Mouse (Mus musculus) embryo, embryonic 11 days (tissue): Measurements from ENCODE around the gene Htr1b.

Experiments
- DNase-seq: peaks from one replicate; pipeline ENCODE4 v3.0.0-alpha.2; 2015

The Htr1b gene

DNA sequence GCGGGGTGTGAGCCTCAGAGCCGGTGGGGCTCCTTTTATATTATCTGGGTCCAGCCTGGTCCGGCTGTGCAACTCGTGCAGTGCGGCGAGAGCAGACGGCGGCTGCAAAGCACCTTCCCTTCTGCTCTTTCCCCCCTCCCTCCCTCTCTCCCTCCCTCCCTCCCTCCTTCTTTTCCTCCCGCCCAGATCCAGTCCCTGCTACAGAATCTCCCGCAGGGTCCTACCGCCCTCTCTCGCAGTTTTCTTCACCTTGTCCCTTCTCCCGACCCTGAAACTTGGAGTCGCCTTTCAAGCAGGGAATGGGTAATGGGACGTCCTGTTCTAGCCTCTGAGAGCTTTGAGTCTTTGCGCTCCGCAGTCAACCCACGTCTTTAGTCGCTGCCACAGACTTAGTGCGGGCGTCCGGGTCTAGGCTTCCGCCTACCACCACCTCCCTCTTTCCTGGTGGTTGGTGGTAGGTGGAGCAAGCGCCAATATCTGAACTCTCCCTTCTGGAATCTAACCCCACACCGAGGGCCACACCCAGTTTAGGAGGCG, at the start of gene Htr1b:
TSS of gene Htr1b (minus strand) at position 392 of the 537 bp plus-strand sequence.
- peak; percentile 62 for DNase-seq

DNA sequence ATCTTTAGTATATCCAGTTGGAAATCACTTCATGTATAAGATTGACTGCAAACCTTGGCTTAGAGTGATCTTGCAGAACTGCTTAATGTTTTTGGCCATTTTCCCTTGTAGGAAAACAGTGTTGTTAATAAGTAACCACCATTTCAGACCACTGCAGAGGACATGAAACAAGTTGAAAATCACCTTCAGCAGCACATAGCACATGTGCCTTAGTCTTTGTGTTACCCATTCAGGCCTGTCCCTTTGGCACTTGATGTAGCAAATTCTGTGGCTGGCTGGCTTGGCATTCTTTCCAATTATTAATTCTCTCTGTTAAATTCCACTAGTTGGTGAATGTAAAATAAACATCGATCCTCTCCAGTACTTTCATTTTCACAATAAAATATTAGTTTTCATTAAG, 43.1 kb upstream of the Htr1b start:
- no peak for DNase-seq

DNA sequence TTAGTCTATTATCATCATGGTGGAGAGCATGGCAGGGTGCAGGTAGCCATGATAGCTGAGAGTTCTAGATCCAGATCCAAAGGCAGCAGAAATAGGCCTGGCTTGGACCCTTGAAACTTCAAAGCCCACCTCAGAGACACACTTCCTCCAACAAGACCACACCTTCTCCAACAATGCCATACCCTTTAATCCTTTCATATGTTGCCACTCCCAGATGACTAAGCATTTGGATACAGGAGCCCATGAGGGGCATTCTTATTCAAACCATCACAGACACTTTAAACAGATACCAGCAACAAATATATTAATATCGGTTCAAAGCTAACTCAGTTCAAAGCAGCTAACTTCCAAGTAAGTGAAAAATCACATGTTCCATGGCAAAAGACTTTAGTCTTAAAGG, 3.9 kb upstream of the Htr1b start:
- no peak for DNase-seq

DNA sequence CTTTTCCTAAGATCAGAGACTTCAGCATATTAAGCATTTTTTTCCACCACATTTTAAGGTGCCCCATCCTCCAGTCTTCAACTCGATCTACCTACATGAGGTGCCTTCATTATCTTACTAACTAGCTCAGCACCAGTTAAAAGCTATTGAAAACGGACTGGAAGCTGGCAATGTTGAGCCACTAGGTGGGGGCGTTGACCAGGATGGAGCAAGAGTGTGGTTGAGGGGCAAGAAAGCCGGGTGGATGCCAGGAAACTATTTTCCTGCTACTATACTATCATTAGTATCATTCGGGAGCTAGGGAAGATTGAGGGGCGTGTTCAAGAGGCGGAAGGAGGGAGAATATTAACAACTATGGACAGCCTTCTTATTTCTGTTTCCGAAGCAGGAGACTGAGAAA, 1.5 kb upstream of the Htr1b start:
- peak; percentile 59 for DNase-seq

DNA sequence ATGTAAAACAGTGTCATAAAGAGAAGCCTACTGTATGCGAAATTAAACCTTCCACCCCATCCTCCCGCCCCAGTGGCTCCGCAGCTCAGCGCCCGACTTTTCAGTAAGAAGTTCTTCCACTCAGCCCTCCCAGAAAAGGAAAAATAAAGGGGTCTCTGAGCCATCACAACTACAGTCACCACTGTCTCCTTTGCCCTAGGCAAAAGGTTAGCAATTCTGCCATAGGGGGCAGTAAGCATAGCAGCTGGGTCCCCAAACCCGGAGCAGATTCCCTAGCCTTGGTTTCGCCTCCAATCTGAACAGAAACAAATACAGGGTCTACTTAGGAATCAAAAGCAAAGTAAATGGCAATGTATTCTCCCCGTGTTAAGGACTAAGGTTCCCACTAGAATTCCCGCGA, 535 bp upstream of the Htr1b start:
- peak; percentile 38 for DNase-seq

DNA sequence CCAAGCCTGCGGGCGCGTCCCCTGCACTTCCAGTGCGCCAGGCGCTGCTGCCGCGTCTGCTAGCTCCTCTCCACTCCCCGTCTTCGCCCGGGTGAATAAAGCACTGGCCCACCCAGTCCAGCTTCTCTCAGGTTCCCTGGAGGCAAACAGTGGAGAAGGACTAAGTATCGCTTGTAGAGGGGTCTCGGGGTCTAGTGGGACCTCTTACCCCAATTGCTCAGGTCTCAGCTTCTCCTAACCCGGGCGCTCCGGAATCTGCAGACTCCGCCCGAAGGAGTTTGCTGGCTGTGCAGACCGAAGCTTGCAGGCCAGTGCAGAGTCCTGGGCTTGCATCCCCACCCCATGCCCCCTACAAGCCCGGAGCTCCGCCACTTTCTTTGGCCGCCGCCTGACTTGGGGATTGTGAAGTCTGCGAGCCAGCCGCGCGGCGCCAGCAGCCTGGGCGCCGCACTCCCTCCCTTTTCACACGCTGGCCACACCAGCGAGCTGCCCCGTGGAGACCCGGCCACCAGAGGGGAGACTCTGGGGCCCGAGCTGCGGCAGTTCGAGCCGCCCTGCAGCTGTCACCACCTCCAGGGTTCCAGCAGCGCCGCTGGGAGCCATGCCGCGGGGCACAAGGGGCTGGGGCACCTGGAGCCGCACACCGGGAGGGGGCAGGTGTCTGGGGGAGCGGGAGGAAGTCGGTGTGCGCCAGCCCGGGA, 742 bp downstream of the Htr1b start:
- DNase-seq, result peak; percentile 70

DNA sequence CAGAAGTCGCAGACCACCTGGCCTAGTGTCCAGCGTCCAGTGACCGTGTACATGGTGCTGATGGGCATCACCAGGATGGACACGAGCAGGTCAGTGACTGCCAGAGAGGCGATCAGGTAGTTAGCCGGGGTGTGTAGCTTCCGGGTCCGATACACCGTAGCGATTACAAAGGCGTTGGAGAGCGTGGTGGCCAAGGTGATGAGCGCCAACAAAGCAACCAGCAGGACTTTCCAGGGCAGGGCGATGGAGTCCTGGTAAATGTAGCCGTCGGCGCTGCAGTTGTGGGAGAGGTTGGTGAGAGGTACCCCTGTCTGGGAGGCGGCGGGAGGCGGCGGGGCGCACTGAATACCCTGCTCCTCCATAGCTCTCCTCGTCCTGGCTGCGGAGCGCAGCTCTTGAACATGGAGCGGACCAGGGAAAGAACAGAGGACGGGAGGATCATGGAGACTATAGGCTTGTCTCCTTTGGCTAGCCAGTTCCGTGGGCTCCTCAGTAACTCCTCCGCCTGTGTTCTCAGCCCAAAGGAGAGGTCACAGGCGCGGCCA, 1.4 kb downstream of the Htr1b start:
- DNase-seq, result peak; percentile 61

DNA sequence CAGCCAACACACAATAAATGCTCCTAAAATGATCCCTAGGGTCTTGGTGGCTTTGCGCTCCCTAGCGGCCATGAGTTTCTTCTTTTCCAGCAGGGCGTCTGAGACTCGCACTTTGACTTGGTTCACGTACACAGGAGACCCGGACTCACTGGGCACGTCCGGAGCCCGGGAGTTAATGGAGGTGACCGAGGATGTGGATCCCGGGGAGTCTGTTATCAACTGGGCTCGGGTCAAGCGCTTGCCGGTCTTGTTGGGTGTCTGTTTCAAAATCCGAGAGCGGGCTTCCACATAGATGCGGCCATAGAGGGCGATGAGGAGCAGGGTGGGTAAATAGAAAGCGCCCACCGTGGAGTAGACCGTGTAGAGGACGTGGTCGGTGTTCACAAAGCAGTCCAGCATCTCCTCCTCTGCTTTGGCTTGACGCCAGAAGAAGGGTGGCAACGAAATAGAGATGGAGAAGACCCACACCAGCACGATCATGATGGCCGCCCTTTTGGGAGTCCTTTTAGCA, 2.0 kb downstream of the Htr1b start:
- DNase-seq, result peak; percentile 48

DNA sequence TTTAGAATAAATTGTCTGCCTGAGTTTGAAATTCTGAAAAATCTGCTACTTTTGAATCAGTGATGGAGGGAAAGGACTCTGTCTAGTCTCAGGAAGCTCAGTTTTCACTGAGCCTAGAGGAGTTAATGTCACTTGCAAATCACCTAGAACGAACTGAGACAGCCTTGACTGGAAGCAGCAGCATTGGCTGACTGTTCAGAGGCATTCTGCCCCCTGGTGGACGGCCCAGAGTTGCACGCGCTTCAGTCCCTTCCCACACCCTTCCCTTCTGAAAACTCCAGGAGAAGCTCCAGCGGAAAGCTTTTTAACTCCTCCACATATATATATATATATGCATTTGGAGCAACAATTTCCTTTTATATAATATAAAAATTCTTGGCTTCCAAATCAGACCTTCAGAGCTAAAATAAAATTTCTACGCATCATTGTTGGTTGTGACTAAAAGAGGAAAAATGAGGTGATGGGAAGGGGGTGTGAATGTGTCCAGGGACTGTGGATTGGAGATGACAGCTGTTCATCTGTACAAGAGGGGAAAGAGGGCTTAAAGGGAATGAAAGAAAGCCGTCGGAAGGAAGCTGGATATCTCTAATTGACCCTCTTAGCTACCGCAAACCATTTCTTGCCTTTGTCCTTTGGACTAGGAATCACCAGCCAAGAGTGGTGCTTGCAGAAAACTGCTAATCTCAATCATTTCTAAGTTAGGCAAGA, 6.6 kb downstream of the Htr1b start:
- peak; percentile 84 for DNase-seq

DNA sequence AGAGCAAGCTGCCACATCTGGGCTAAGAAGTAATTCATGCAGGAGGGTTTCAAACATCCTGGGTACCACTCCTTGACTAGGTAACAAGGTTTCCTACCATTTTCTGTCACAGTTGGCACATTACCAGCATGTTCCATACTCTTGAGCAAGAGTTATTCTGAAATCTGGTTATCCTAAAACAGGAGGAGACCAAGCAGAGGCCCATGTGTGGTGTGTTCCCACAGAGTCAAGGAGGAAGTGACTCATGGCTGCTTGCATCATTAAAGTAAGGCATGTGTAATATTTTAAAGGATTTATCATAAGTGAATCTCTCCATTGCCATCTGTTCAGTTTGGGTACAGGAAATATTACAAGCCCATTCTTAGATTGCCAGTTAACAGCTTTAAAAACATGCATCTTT, 7.7 kb downstream of the Htr1b start:
- DNase-seq, result no peak

DNA sequence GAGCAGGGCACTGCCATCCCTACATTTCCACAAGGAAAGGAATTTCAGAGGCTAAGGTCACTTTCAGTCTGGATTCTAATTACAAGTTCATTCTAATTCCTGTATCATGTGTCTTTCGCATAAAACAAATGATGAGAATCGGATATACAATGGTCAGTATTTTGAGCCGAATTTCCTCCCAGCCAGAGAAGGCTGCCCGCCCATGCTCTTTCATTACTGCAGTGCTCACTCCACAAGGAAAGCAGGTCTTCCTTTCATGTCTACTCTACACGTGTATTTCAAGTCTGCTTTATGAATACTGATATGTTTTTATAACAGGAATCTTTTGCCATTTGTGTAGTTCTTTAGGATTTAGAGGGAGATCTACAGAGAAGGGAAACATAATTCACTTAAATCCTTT, 10.8 kb downstream of the Htr1b start:
- DNase-seq, result no peak

DNA sequence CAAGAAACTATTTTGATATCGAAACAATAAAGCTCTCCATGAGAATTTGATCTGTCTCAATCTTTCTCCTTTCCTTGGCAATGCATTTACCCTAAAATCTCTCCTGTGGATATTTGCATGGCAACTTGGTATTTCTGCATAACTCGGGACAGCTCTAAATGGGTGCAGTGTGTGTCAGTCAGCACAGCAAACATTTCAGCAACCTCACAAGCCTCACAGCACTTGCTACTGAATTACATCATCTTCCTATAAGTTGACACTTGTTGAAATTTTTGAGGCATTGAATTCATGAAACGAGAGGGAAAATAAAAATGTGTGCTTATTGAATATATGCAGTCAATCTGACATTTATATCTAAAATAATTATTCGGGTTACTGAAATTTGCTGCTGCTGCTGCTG, 22.6 kb downstream of the Htr1b start:
- no peak for DNase-seq
